Mouse (Mus musculus) stomach, postnatal 0 days (tissue): ENCODE data around the gene Fam149a.

Experiments used
- CTCF ChIP-seq: IDR thresholded peaks from 2 replicates; pipeline ENCODE4 v1.5.1; 2016; ENCODE audit warnings: antibody characterized with exemption, low read depth, mild to moderate bottlenecking, moderate library complexity
- EP300 ChIP-seq: optimal IDR thresholded peaks from 2 replicates; pipeline ENCODE3; 2016; ENCODE audit warnings: antibody characterized with exemption

DNA sequence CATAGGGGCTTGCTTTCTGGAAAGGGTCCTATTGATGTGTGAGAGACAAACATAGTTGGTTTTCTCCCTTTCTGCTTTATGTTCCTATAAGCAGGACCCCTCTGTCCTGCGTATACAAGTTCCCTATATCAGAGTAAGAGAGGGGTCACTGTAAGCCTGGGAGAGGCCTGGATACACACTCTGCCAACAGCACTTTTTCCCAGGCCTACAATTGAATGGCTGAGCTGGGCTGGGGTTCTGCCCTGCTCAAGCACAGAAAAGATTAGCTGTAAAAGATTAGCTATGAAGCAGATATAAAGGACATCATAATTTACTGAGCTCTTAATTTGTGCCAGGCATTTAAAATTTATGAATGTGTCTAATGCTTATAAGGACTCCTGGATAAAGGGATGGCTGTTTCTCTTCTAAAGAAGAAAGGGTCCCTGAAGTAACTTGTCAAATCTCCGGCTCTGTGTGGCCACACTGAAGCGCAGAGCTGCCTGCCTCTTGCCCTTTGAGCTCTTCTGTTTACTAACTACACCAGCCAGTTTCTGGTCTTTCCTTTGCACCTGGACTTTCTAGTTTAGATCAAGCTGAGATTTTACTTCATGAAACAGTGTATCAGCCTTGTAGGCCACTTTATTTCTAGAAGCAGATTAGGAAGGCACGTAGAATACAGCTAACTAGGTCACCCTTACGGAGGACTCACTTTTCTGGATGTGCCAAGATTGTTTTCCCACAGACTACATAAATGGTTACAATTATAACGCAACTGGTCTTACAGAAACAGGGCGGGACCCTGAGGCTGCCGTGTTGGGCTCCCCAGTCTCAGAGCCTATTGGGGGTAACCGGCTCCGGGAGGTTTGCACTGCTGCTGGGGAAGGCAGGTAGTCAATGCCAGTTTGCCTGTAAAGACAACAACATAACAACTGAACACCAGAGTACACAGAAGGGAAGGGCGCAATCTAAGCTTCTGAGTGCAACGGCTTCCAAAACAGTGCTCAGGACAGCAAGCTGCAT, 40.2 kb downstream of the Fam149a start:
- TF ChIP-seq EP300 (no peak), CTCF (no peak)
